In the genomic region with DNA sequence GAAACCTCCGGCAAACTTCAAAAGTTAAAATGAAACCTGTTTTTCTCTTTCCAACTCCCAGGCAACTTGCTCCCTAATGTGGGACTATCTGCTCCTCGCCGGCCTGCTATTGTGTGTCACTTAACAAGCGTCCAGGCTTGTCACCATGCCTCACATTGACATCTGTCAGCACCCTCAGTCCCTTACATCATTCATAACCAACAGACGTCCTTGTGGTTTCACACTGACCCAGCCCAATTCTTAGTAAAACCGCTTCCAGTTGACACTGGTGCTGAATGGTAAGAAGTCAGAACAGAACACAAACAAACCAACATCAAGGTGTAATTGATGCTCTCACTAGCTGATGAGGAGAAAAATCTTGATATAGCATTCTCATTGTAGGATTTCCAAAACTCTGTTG, we compare ENCODE assay signal across 15 mouse cellular contexts.
DNase-seq lines count a peak whose midpoint lies in the region; ATAC-seq and TF ChIP-seq lines count a peak whose summit lies in the region.
"Had no signal": no experiment of that assay in that cellular context is flagged by ENCODE, and none has a peak within 500 bp of the region (broad histone marks: within the 10 kb centered on the region; RNA-seq: fewer than 3 reads in every experiment).

No protein-coding gene starts in this region.

- H3K27ac ChIP-seq in heart, embryonic 11.5 days (ENCODE audit: low read depth, low read length) = no peak overlapping the region
- H3K27ac ChIP-seq in midbrain, postnatal 0 days (ENCODE audit: low read depth, low read length) = no peak overlapping the region
- H3K27ac ChIP-seq: heart, embryonic 10.5 days; left cerebral cortex, adult 2 months; lung, embryonic 15.5 days had no signal

- no peak overlapping the region for H3K4me3 ChIP-seq in heart, embryonic 11.5 days (ENCODE audit: low read depth, low read length)
- H3K4me3 ChIP-seq in midbrain, postnatal 0 days (ENCODE audit: low read depth, low read length) = no peak overlapping the region
- H3K4me3 ChIP-seq: heart, embryonic 10.5 days; left cerebral cortex, adult 2 months; lung, embryonic 15.5 days had no signal

- H3K4me1 ChIP-seq in heart, embryonic 11.5 days (ENCODE audit: control insufficient read depth, insufficient read depth, low read length) = no peaks in the 10 kb centered on the region; the same call in 1 of the 2 replicates
- no peaks in the 10 kb centered on the region for H3K4me1 ChIP-seq in midbrain, postnatal 0 days (ENCODE audit: insufficient read depth, low read length)
- H3K4me1 ChIP-seq: lung, embryonic 15.5 days had no signal

- no peak for TF ChIP-seq CTCF in midbrain, postnatal 0 days (IDR thresholded peaks at IDR 0.05)

- no peak overlapping the region for H3K4me2 ChIP-seq in heart, embryonic 11.5 days
- H3K4me2 ChIP-seq in midbrain, postnatal 0 days (ENCODE audit: low read depth, low read length, poor library complexity, severe bottlenecking) = no peak overlapping the region
- H3K4me2 ChIP-seq: lung, embryonic 15.5 days had no signal

- no peaks in the 10 kb centered on the region for H3K27me3 ChIP-seq in heart, embryonic 11.5 days (ENCODE audit: control insufficient read depth, insufficient read depth, low read length)
- no peaks in the 10 kb centered on the region; the same call in 1 of the 2 replicates for H3K27me3 ChIP-seq in midbrain, postnatal 0 days (ENCODE audit: insufficient read depth, low read length)
- H3K27me3 ChIP-seq: lung, embryonic 15.5 days had no signal

- ATAC-seq in heart, embryonic 11.5 days (replicated peaks; ENCODE audit: insufficient number of reproducible peaks, low FRiP score, low TSS enrichment) = no peak
- peak; percentile 77 for ATAC-seq in neutrophil, adult 5-6 weeks (ENCODE audit: extremely low read depth, insufficient number of reproducible peaks, low FRiP score, poor library complexity, severe bottlenecking)
- no peak for ATAC-seq in midbrain, postnatal 0 days (ENCODE audit: low FRiP score)
- ATAC-seq: intestine, postnatal 0 days had no signal

- DNase-seq in heart, adult 11 months = peak; percentile 93
- peak; percentile 45 to 54 for DNase-seq in spleen, postnatal 36 days (ENCODE audit: low spot score in 2 of 2)
- no peak for DNase-seq in spleen, postnatal 14 days (ENCODE audit: low spot score in 2 of 2)
- DNase-seq in lung, postnatal 36 days = peak; percentile 69
- no peak for DNase-seq in kidney, adult 11 months
- DNase-seq in midbrain, postnatal 0 days (ENCODE audit: low spot score) = no peak
- DNase-seq: adrenal gland, postnatal 36 days; kidney, postnatal 14 days; right cerebral cortex, postnatal 4 days had no signal

- 59% methylated on average over 6 of the region's 6 CpGs for WGBS in heart, embryonic 11.5 days (ENCODE audit: insufficient replicate concordance)
- 79% methylated on average over 6 of the region's 6 CpGs for WGBS in midbrain, postnatal 0 days

- H3K9ac ChIP-seq in heart, embryonic 11.5 days (ENCODE audit: low read depth, low read length) = no peak overlapping the region
- H3K9ac ChIP-seq in midbrain, postnatal 0 days (replicated peaks; ENCODE audit: low read length, poor library complexity, severe bottlenecking) = no peak overlapping the region
- H3K9ac ChIP-seq: lung, embryonic 15.5 days had no signal

- no peaks in the 10 kb centered on the region for H3K36me3 ChIP-seq in heart, embryonic 11.5 days (ENCODE audit: control insufficient read depth, insufficient read depth, low read length)
- H3K36me3 ChIP-seq in midbrain, postnatal 0 days (ENCODE audit: insufficient read depth, low read length) = no peaks in the 10 kb centered on the region
- H3K36me3 ChIP-seq: heart, embryonic 10.5 days; lung, embryonic 15.5 days had no signal

- H3K9me3 ChIP-seq in heart, embryonic 11.5 days (replicated peaks; ENCODE audit: control insufficient read depth, low read length) = no peaks in the 10 kb centered on the region; the same call in 1 of the 2 replicates
- H3K9me3 ChIP-seq in midbrain, postnatal 0 days (ENCODE audit: low read length) = no peaks in the 10 kb centered on the region
- H3K9me3 ChIP-seq: heart, embryonic 10.5 days; lung, embryonic 15.5 days had no signal

Comparison
In these comparisons a context has a peak if more than half of its experiments do, and no peak if none do; other contexts are left out.
1. DNase-seq: peak in heart, adult 11 months (single experiment), spleen, postnatal 36 days (2 of 2) and lung, postnatal 36 days (single experiment); none in spleen, postnatal 14 days (0 of 2), kidney, adult 11 months (single experiment) and midbrain, postnatal 0 days (single experiment).